Mouse (Mus musculus) left cerebral cortex, postnatal 4 days (tissue): ENCODE data around the gene Enoph1. TPM values are rescaled to one million over a fixed set of nuclear protein-coding genes. Genes with fewer than 3 reads are reported as not detected.
A peak's percentile ranks its signal among the peaks of the same experiment; 100 is the strongest.

Experiments used
- DNase-seq: peaks from one replicate; pipeline ENCODE4 v3.0.0-alpha.2; 2022
- intact Hi-C: fragments of 180-260 bp; cut with DNase I; formaldehyde crosslinking; loops from one replicate; pipeline ENCODE4 v1.15.1; 2025
- total RNA-seq, 2 experiments: library from RNA; stranded (reverse); gene quantifications; 2 replicates each; pipeline ENCODE4 v1.2.3; 2021

Gene Enoph1
- total RNA-seq, 2 experiments from 2014 or later, result 53.3 to 54.6 TPM

DNA sequence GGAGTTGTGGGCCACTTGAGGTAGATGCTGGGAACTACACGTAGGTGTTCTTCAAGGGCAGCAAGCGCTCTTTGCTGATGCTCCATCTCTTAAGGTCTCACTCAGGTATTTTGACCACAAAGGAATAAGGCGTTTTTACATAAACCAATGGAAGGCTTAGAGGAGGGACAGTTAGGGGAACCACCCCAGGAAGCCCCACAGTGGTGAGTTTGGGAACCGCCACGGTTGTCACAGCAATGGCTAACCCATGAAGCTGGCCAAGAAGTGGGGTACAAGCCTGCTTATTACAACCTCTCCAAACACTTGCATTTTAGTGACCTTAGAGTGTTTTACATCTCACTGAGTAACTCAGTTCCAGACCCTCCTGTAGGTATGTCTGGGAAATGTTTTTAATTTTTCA is 31.8 kb downstream of the Enoph1 start:
- intact Hi-C loops, result loop anchor here (5.0 kb wide), 4 partner anchors 86 to 251 kb away; partner anchors contain the start of gene Tmem150c
- DNase-seq, result no peak

DNA sequence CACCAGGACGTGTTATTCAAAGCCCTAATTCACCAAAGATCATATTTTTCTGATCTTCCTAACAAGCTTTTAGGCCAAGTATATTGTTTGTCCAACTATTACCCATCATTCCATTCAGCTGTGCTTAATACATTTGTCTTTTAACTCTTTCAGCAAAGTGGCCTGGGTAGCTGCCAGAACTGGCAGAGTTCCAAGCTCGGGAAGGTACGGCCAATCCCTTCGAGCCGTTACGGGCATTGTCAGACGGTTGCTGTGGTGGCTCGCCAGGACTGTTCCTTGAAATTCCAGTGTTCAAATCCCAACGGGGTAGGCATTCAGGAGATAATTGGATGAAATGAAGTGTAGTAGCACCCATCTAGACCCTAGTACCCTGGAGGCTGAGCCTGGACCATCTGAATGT is 32.8 kb downstream of the Enoph1 start:
- intact Hi-C loops, result loop anchor here (5.0 kb wide), 4 partner anchors 85 to 250 kb away; partner anchors contain the start of gene Tmem150c

DNA sequence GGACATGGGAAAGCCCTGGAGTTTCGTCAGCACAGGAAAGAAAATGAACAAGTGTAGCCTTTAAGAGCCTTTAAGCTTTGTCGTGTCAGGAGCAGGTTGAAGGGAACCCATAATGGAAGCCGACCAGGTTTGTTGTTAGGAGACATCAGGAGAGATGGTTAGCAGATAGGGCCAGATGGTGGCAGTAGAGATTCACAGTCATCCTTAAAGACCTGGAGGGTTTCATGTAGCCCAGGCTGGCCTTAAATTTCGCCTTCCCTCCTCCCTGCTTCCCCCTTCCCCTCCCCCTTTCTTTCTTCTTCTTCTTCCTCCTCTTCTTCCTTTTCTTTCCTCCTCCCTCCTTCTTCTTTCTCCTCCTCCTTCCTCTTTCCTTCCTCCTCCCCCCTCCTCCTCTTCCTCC is 34.8 kb downstream of the Enoph1 start:
- no peak for DNase-seq
- intact Hi-C loops, result loop anchor here (5.0 kb wide), 4 partner anchors 83 to 248 kb away; partner anchors contain the start of gene Tmem150c

More for the DNA sequence above, 32.8 kb downstream of the Enoph1 start:
- DNase-seq, result no peak

DNA sequence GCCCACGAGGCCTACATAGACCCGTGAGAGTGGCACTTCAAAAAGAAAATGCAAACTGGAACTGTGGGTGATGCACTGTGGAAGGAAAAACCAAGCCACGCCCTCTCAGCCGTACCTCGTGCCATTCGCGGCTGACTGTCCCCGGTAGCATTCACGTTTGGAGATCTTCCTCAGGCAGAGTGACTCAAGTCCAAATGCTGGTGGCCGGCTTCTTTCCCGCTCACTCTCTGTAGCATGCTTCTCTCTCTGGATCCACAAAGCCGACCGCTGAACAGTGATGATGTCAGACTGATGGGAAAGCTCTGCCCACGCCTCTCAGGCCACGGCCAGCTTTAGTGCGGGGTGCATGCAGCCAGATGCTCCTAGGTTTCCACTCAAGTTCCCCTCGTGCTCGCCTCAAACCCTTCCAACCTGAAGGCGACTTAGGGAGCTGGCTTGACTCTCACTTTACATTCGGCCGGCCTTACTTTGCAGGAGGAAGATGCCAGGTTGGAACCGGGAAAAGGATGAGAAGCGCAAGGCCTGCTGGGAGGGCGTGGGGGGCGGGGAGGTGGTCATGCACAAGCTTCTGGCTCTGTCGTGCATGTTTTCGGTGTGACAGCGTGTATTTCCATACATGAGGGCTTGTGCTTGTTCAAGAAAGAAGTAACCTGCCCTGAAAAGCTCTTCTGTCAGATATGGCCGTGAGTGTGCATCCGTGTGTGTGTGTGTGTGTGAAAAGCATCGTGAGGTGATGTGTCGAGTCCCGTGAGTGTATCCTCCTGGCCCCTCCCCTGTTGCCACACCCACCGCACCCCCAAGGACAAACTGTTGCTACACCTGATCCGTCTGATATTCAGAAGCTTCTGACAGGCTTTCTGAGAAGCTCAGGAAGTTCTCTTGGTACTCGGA is 39.5 kb downstream of the Enoph1 start:
- DNase-seq, result peak; percentile 57
- intact Hi-C loops, result no loop called here

DNA sequence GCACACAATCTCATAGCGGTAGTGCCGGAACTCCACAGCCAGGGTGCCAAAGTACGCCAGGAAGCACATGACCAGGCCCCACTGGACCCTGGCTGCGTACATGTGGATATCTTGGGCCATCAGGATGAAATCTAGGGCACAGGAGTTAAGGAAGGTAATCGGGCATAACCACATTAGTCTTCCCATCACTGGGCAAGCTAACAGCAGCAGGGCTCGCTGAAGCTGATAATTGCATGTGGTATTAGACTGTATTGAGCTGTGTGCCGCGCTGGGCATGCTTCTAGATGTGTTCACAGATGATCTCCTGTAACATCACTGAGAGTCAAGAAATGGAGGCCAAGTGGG is 40.1 kb downstream of the Enoph1 start:
- intact Hi-C loops, result no loop called here
- DNase-seq, result no peak

DNA sequence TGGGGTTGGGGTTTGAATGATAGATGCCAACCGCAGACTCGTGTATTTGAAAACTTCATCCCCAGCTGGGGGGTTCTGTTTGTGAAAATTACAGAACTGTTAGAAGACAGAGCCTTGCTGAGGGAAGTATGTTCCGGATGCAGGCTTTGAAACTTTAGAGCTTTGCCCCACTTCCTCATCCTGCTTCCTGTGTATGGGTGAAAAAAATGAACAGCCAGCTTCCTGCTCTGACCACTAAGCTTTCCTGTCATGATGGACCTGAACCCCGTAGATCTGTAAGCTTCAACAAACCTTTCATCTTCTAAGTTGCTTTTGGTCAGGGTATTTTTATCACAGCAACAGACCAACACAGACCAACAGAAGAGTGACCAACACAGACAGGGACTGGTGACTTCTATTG is 42.2 kb downstream of the Enoph1 start:
- intact Hi-C loops, result no loop called here
- DNase-seq, result no peak

DNA sequence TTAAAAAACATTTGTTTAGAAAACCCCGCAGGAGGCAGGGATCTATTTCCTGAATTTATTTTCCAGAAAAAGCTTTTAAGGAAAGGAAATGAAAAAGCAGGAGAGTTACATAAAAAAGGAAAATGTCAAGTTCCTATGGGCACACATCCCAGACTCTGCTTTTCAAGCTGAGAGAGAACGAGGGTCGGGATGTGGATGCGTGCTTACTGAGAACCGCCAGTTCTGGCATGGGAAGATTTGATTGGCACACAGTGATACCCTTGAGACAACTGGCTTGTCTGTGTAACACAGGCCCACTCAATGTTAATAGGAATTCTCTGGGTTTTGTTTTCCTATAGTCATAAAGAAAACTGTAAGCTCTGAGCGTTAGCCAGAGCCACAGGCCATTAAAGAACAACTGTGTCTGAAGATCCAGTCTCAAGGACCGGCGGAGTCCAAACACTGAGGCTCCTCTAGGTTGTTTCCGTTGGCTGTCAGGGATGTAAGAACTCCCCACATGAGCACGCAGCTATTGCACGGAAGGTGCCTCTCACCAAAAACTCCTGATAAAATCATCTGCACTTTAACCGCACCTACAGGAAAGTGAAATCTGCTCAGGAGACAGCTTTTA is 44.3 kb downstream of the Enoph1 start:
- intact Hi-C loops, result no loop called here
- DNase-seq, result peak; percentile 22

DNA sequence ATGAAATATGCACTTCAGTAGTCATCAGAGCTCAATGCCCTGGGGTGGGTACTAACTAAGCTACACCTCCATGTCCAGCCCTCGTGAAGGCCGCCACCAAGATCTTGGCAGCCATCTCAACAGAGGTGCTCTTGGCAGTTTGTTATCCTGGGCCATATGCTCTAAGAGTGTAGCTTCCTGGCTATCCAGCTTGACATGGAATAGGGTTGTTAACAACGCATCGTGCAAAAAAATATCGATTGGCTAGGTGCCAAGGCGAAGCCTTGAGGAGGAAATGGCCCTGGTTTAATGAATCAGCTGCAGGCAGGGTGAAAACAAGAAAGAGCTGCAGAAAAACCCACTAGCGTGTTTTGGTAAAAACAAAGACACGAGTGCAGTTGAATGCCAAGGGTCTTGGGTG is 45.3 kb downstream of the Enoph1 start:
- intact Hi-C loops, result no loop called here
- DNase-seq, result peak; percentile 47

DNA sequence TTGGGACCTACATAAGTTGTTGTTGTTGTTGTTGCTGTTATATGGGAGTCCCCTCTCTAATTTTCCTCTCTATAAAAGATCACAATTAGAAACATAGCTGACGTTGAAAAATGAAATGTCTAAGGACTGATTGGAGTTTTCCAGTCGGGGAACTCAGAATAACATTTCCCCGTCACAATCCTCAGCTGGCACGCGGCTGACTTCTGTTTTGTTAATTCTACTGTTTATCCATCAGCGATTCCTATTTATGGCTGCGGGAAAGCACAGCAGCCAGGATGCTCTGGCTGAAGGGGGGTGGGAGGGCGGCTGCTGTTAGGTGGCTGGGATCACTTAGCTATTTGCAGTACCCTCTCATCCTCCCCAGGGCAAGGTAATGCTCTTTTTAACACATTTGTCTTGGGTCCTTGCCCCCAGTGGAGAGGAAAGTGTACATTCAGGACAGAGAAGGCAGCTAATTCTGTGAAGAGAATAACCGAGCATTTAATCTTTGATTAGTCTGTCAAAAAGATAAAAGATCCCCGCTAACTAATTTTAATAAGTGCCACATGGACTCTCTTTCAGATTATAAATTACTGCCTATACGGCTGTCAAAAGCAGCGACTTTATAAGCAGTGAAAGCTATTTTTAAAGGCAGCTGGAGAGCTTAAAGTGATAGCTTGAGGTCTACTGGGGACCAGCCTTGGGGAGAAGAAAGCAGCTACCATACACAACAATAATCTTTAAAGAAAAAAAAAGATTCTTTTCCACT is 50.9 kb downstream of the Enoph1 start:
- intact Hi-C loops, result no loop called here
- no peak for DNase-seq

DNA sequence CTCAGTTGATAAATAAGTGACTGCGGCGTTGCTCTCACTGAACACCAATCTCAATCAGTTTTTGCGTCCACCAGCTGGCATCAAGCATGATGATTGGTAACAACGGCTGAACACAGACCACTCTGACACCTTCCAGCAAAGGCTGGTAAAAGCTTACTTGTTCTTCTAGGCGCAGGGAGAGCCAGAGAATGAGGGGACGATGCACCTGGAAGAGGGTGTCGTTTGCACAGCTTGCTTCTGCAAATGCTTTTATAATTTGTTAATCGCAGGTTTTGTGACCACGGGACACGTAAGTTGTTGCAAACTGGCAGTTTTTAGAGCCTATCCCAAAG is 51.4 kb downstream of the Enoph1 start:
- no peak for DNase-seq
- intact Hi-C loops, result no loop called here

DNA sequence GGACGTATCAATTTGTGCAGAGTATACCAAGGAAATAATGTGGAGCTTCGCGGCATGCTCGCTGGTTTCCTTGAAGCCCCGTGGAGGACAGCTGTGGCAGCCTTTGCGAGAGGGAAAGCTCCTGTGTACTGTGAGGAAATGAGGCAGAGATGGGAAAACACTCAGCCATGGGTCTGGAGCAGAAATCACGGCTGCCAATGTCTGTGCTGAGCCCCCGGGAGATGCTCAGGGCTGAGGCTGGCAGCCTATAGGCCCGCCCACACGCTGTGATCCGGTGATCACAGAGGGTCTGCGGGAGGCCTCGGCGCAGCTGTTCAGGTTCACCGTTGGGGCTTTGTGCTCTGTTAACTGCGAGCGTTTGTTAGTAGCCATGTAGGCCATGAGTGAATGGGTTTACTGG is 51.8 kb downstream of the Enoph1 start:
- intact Hi-C loops, result no loop called here
- DNase-seq, result peak; percentile 64

DNA sequence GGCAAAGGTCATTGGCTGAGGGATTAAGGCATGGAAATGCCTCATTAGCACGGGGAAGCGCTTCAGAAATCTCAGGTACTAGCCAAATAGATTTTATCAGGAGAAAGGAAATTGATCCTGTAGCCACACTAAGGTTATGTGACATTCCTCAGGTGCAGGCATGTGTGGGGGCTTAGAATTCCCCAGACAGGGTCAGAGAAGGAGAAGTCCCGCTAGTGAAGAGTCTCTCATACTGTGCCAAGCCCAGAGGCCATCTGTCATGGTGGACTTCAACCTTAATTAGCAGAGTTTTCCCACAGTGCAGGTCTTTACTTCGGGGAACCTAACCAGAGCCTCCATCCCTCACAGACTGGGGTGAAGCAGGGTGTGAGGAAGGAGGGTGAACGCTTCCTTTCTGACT is 57.2 kb downstream of the Enoph1 start:
- no peak for DNase-seq
- intact Hi-C loops, result no loop called here

DNA sequence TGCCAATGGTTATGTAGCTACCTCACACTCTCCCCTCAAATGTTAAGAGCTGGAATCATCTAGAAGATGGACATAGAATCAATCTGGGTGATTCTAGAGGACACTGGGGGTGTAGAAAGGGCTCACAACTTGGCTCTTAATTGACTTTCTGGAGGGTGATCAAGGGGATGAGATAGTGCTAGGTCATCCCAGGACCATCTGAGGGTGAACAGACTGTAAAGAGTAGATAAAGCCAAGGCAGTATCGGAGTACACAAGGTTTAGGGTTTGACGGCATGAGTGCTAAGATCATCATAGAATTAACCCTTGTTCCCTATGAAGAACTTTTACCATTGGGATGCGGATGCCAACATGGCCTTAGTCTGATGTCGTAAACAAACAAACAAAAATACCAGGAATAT is 58.2 kb downstream of the Enoph1 start:
- intact Hi-C loops, result no loop called here
- no peak for DNase-seq

DNA sequence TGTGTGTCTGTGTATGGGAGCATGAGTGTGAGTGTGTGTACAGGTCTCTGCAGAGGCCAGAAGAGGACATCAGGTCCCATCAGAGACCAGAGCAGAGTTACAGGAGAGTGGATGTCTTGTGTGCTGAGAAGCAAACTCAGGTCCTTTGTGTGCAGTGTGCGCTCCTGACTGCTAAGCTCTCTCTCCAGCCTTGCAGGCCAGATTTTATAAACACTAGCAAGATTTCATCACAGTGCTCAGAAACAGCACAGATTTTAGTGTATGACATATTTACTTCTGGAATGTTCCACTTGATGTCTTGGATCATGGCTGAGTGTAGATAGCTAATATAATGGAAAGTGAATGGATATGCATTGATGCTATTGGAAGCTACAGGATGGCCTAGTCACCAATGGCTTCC is 62.6 kb downstream of the Enoph1 start:
- no peak for DNase-seq
- intact Hi-C loops, result no loop called here

DNA sequence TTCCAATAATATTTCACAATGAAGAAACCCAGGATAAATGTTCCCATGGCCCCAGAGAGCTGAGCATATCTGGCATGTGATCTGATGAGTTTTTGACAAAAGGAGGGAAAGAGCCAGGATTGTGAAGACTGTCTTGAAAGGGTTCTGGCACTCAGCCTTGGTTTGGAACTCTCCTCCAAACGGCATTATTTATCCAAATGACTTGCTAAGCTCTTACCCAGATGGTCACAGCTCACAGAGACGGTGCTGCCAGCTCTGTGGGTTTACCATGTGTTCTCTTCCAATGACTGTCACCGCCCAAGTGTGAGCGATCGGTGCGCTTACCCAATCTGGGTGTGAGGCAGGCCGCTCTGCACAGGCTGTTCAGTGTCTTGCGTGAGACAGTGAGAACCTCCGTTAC is 69.1 kb downstream of the Enoph1 start:
- intact Hi-C loops, result no loop called here
- peak; percentile 91 for DNase-seq

DNA sequence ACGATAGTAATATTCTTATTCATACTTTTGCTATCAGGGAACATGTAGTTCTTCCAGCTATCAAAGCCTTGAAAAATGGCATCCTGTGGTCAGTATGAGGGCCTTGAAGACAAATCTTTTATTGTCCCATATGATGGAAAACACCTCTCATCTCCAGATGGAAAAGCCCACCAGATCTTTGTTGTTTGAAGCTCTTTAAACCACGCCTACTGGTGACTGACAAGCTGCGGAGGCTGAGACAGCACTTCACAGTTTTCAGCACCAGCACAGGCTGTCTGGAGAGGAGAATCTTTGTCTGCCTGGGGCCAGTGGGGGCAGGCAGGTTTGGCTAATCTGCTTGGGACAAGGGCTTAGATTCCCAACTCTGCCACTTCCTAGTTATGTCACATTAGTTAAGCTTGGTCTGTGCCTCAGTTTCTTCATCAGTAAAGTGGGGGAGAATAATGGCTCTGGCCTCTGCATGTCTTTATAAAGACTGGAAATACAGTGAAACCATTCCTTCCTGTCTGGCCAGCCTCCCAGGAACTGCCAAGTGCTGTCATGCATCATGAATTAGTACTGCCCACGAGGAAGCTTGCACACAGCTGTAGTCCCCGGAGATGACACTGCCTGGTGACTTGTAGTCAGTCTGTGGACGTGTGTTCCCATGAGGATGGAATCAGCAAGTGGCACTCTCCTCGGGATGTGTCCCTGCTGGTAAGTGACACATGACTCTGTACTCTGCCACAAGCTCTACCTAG is 69.9 kb downstream of the Enoph1 start:
- intact Hi-C loops, result no loop called here
- peak; percentile 57 for DNase-seq

DNA sequence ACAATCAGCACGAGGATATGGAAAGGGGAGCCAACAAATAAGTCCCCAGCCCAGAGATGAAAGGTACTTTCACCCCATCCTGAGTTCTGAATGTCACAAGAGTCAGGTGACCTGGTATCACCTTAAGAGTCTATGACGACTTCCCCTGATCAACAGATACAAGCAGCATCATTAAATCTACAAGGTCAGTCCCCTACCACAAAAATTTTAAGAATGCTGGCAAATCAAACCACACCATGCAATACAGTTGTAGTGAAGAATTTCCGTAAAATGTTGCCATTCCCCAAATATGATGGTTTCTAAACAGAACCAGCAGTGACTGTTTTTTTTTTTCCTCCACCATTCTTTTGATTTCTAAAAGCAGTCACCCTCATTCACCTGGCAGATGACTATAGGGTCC is 70.8 kb downstream of the Enoph1 start:
- intact Hi-C loops, result no loop called here

DNA sequence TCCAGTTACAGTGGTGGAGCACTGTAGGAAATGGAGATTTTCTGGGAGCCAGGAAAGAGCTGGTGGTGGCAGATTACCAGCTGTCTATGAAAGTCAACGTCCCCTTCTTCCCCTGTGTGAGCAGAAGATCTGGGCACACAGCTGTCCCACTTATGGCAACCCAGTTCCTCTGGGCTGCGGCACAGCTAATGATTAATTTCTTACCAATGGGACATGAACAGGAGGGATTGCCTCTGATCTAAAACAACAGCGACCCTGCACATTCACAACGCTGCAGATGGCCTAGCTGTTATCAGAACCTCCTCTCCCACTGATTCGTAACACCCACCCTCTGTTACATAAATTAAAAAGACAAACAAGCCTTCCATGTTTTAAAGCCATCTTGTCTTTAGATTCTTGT is 73.6 kb downstream of the Enoph1 start:
- intact Hi-C loops, result no loop called here
- DNase-seq, result peak; percentile 18

More for the DNA sequence above, 70.8 kb downstream of the Enoph1 start:
- DNase-seq, result no peak
